Mouse (Mus musculus): ENCODE results near the gene Fabp6. TPM values are rescaled to one million over a fixed set of nuclear protein-coding genes. Genes with fewer than 3 reads are reported as not detected.

The Fabp6 gene
- total RNA-seq, 2 experiments from 2014 or later, result not detected

GRCm38 (mm10) chr11:43559515-43560292, 41.6 kb downstream of the Fabp6 start:
- DNase-seq (ENCODE audit: extremely low spot score in 1 of 2, low spot score in 2 of 2), result peak; percentile 28 to 56
- no peak for TF ChIP-seq CTCF (IDR thresholded peaks at IDR 0.05)

GRCm38 (mm10) chr11:43556538-43556937, 44.8 kb downstream of the Fabp6 start:
- intact Hi-C loops (cut with DNase I), result no loop called here
- H3K4me3 ChIP-seq, result no peak overlapping the region
- no peak overlapping the region for H3K27ac ChIP-seq
- peak; percentile 26 for TF ChIP-seq CTCF (IDR thresholded peaks at IDR 0.05)
- DNase-seq (ENCODE audit: extremely low spot score in 1 of 2, low spot score in 2 of 2), result no peak

More at GRCm38 (mm10) chr11:43559515-43560292, 41.6 kb downstream of the Fabp6 start:
- H3K4me3 ChIP-seq, result no peak overlapping the region
- no peak overlapping the region for H3K27ac ChIP-seq
- intact Hi-C loops (cut with DNase I), result no loop called here

DNA sequence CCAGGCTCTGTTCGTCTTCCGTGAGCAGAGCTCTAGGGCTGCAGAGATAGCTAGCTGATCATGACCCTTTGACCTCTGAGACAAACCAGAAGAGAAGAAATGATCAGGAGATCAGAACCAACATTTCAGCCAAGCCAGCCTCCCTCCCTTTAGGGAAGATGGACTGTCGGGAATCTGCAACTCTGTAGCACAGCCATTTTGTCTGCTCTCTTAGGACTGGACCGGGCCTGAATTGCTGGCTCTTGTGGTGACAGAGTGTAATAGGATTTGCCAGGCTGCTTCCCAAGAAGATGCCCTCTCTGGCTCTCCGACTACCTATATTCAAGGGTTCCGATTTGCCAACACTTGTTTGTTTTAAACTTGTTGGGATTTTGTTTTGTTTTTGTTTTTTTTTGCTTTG, 48.7 kb downstream of the Fabp6 start:
- H3K4me3 ChIP-seq, result no peak overlapping the region
- DNase-seq (ENCODE audit: extremely low spot score in 1 of 2, low spot score in 2 of 2), result no peak
- no peak for TF ChIP-seq CTCF (IDR thresholded peaks at IDR 0.05)
- no peak overlapping the region for H3K27ac ChIP-seq
- intact Hi-C loops (cut with DNase I), result no loop called here

GRCm38 (mm10) chr11:43551756-43552155, 49.6 kb downstream of the Fabp6 start:
- H3K4me3 ChIP-seq, result no peak overlapping the region
- TF ChIP-seq CTCF (IDR thresholded peaks at IDR 0.05), result no peak
- H3K27ac ChIP-seq, result no peak overlapping the region
- intact Hi-C loops (cut with DNase I), result no loop called here
- DNase-seq (ENCODE audit: extremely low spot score in 1 of 2, low spot score in 2 of 2), result no peak

DNA sequence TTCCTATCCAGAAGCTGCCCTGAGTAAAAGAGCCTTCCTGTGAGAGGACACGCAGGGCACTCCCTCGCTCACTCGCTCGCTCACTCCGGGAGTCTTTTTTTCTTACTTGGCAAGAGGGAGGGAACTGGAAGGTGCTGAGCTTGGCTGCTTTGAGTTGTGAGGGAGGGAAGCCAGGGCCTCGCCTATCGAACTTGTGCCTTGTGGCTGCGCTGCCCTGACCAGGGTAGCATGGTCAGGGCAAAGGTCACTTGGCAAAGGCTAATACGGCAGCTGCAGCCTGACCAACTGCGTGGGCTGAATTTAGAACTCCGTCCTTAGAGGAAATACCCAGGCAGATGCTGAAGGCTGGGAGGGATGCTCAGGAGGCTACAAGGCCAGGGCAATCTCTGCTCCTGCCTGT, 51.6 kb downstream of the Fabp6 start:
- no peak for TF ChIP-seq CTCF (IDR thresholded peaks at IDR 0.05)
- H3K4me3 ChIP-seq, result no peak overlapping the region
- peak; percentile 17 to 24 for DNase-seq (ENCODE audit: extremely low spot score in 1 of 2, low spot score in 2 of 2)
- intact Hi-C loops (cut with DNase I), result no loop called here
- no peak overlapping the region for H3K27ac ChIP-seq

DNA sequence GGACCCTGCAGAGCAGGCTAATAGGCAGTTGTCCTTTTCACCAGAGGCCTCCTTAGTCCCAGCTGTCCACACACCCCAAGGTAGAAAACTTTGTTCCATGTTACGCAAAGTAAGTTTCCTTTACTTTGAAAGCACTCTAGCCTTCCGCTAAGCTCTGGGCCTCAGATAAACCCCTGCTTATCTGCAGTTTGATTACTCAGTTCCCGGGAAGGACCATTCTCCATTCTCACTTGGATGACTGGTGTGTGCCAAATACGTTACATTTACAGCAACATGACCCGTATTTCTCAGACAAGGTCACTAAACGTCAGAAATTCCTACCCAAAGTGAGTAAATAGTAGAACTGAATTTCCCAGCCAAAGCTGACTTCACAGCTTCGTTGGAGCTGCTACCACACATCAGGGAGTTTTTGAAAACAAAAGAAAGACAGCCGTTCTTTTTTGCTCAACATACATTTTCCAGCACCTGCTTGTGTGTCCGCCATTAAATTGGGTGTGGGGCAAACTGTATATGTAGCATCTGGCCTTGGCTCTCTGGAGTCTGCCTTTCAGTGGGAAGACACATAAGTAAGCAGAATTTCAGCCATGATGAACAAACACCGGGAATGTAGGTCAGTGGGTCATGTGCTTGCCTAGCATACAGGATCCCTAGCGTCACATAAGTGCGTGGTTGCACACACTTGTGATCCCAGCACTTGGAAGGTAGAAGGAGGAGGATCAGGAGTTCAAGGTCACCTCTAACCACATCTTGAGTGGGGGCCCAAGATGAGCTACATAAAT, 52.5 kb downstream of the Fabp6 start:
- H3K27ac ChIP-seq, result no peak overlapping the region
- H3K4me3 ChIP-seq, result no peak overlapping the region
- DNase-seq (ENCODE audit: extremely low spot score in 1 of 2, low spot score in 2 of 2), result no peak
- intact Hi-C loops (cut with DNase I), result no loop called here
- no peak for TF ChIP-seq CTCF (IDR thresholded peaks at IDR 0.05)

DNA sequence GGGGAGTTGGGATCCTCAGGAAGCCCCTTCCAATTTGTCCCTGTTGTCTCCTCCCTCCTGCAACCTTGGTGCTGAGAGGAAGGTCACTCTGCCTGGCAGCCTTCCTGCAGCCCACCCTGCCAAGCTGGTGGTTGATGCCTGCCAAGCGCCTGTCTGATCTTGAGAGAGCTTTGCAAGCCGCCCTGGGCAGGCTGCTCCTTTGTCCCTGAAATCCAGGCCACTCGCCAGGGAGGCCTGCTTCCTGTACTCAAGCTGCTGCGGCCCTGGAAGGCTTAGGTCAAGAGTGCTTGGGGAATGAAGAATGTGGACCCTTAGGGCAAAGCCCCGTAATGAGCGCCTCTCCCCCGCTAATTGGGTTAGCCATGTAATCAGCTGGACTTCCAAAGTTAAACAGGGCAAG, 53.2 kb downstream of the Fabp6 start:
- peak; percentile 31 to 61 for DNase-seq (ENCODE audit: extremely low spot score in 1 of 2, low spot score in 2 of 2)
- no peak overlapping the region for H3K27ac ChIP-seq
- intact Hi-C loops (cut with DNase I), result no loop called here

GRCm38 (mm10) chr11:43546678-43547077, 54.7 kb downstream of the Fabp6 start:
- no peak for DNase-seq (ENCODE audit: extremely low spot score in 1 of 2, low spot score in 2 of 2)
- no peak for TF ChIP-seq CTCF (IDR thresholded peaks at IDR 0.05)
- no peak overlapping the region for H3K4me3 ChIP-seq
- intact Hi-C loops (cut with DNase I), result no loop called here
- H3K27ac ChIP-seq, result no peak overlapping the region

More for the DNA sequence above, 53.2 kb downstream of the Fabp6 start:
- no peak overlapping the region for H3K4me3 ChIP-seq
- no peak for TF ChIP-seq CTCF (IDR thresholded peaks at IDR 0.05)

Other genes with a start within 250 kb of the Fabp6 start
- 10 to 100 TPM; 25.5 to 29.5 TPM for gene Pttg1, start 175.3 kb downstream of the Fabp6 start, total RNA-seq (2021)
- 10 to 100 TPM; 54.2 to 56.7 TPM for gene Slu7, start 167.8 kb downstream of the Fabp6 start, total RNA-seq (2021)
- gene C1qtnf2, start 127.3 kb downstream of the Fabp6 start, total RNA-seq (2021), result 1 to 10 TPM; 1.8 to 2.2 TPM
- gene Ccnjl, start 72.8 kb downstream of the Fabp6 start, total RNA-seq (2021), result 1 to 10 TPM; 3.8 to 4.6 TPM
- gene 4933415A04Rik, start 14.5 kb downstream of the Fabp6 start, total RNA-seq (2021), result under 1 TPM; 0.61 to 0.77 TPM
- gene Pwwp2a, start 80.5 kb upstream of the Fabp6 start, total RNA-seq (2021), result 10 to 100 TPM; 65.2 to 65.7 TPM
- 10 to 100 TPM; 56.3 to 62.9 TPM for gene Ttc1, start 146.5 kb upstream of the Fabp6 start, total RNA-seq (2021)